ENCODE assay signal across 18 mouse cellular contexts in genomic region chr8:58331151-58331550, GRCm38 (mm10).
A peak's percentile ranks its signal among the peaks of the same experiment; 100 is the strongest.
DNase-seq lines count a peak whose midpoint lies in the region; TF ChIP-seq lines count a peak whose summit lies in the region.
"Had no signal": no experiment of that assay in that cellular context is flagged by ENCODE, and none has a peak within 500 bp of the region (broad histone marks: within the 10 kb centered on the region; RNA-seq: fewer than 3 reads in every experiment).

No protein-coding gene starts in this region.

- no peak for TF ChIP-seq CTCF in layer of hippocampus, adult 2 months (conservative IDR thresholded peaks at IDR 0.05)

- no peak overlapping the region for H3K4me3 ChIP-seq in layer of hippocampus, adult 2 months
- H3K4me3 ChIP-seq: forebrain, embryonic 10.5 days; forebrain, embryonic 13.5 days; gastrocnemius, adult 2 months; hindbrain, embryonic 12.5 days; hindbrain, embryonic 15.5 days had no signal

- peak overlapping the region; percentile 37; the same call in 1 of the 2 replicates for H3K27ac ChIP-seq in layer of hippocampus, adult 2 months
- H3K27ac ChIP-seq: forebrain, embryonic 10.5 days; forebrain, embryonic 13.5 days; gastrocnemius, adult 2 months; hindbrain, embryonic 12.5 days; hindbrain, embryonic 15.5 days had no signal

- no peak for DNase-seq in layer of hippocampus, adult 2 months (ENCODE audit: low spot score in 2 of 2)
- no peak for DNase-seq in layer of hippocampus, postnatal 25 days (ENCODE audit: extremely low spot score in 1 of 2, low spot score in 1 of 2)
- DNase-seq in left cerebral cortex, adult 9 months (ENCODE audit: low spot score in 2 of 2) = peak; percentile 24 to 38
- no peak for DNase-seq in left cerebral cortex, adult 18-20 months (ENCODE audit: low spot score in 2 of 2)
- DNase-seq in brain, adult 2 months (ENCODE audit: low read depth, low spot score) = peak; percentile 71
- peak; percentile 63 for DNase-seq in telencephalon, adult 2 months (ENCODE audit: low read depth, low spot score)
- DNase-seq: adrenal gland, adult 2 months; adrenal gland, postnatal 14 days; cerebellum, adult 11-12 months; cerebellum, adult 8-10 months; cerebellum, postnatal 10 days; gastrocnemius, adult 2 months; gastrocnemius, postnatal 14 days; heart, adult 11 months had no signal

Comparison
In these comparisons a context has a peak if more than half of its experiments do, and no peak if none do; other contexts are left out.
1. DNase-seq: peak in left cerebral cortex, adult 9 months (2 of 2), brain, adult 2 months (single experiment) and telencephalon, adult 2 months (single experiment); none in layer of hippocampus, adult 2 months (0 of 2), layer of hippocampus, postnatal 25 days (0 of 2) and left cerebral cortex, adult 18-20 months (0 of 2).